ENCODE assay signal across 8 mouse cellular contexts in genomic region chr8:119358836-119359235, GRCm38 (mm10). TPM values are rescaled to one million over a fixed set of nuclear protein-coding genes. Genes with fewer than 3 reads are reported as not detected.
DNase-seq lines count a peak whose midpoint lies in the region; ATAC-seq and TF ChIP-seq lines count a peak whose summit lies in the region.
"Had no signal": no experiment of that assay in that cellular context is flagged by ENCODE, and none has a peak within 500 bp of the region (broad histone marks: within the 10 kb centered on the region; RNA-seq: fewer than 3 reads in every experiment).

No protein-coding gene starts in this region.

- TF ChIP-seq CTCF in left cerebral cortex, adult 2 months (IDR thresholded peaks at IDR 0.05): peak; percentile 55

- peak; percentile 71 for ATAC-seq in common myeloid progenitor, adult 5-6 weeks (replicated peaks; ENCODE audit: low read depth, poor library complexity, severe bottlenecking)

- intact Hi-C loops in left cerebral cortex, adult 2 months (cut with DNase I): no loop called here
- intact Hi-C loops in left cerebral cortex, postnatal 36 days (cut with DNase I): no loop called here

- no peak overlapping the region for H3K4me3 ChIP-seq in left cerebral cortex, adult 2 months
- H3K4me3 ChIP-seq: hindbrain, embryonic 15.5 days had no signal

- no peak overlapping the region for H3K27ac ChIP-seq in left cerebral cortex, adult 2 months
- H3K27ac ChIP-seq: hindbrain, embryonic 15.5 days had no signal

- peak in 1 of 2 experiments; percentile 38 for DNase-seq in left cerebral cortex, adult 2 months (ENCODE audit: extremely low spot score in 1 of 2, low spot score in 2 of 2)
- DNase-seq in left cerebral cortex, postnatal 36 days (ENCODE audit: low spot score in 2 of 2): no peak
- peak; percentile 68 for DNase-seq in NIH3T3 (ENCODE audit: low read depth)
- peak; percentile 75 for DNase-seq in kidney, postnatal 10 days
- peak; percentile 55 for DNase-seq in mesoderm, embryonic 11.5 days (ENCODE audit: low read depth, low spot score)
- peak; percentile 88 for DNase-seq in thymus, postnatal 4 days

RNA-seq across cellular contexts. Expression of gene Hsbp1, which starts 14.5 kb away (rescaled TPM):
- 100 to 1,000 TPM; 314 to 321 TPM for total RNA-seq in left cerebral cortex, adult 2 months (2021)
- total RNA-seq in left cerebral cortex, postnatal 36 days (2021): 100 to 1,000 TPM; 345 to 377 TPM
- total RNA-seq in common myeloid progenitor, adult 5-6 weeks (2017): 80.3 and 97.3 TPM in 2 replicates

RNA-seq across cellular contexts. Expression of gene Mlycd, which starts 35.8 kb away (rescaled TPM):
- total RNA-seq in left cerebral cortex, adult 2 months (2021): 10 to 100 TPM; 26.1 to 28.7 TPM
- 10 to 100 TPM; 29.4 to 33.8 TPM for total RNA-seq in left cerebral cortex, postnatal 36 days (2021)
- 8.1 and 12.0 TPM in 2 replicates for total RNA-seq in common myeloid progenitor, adult 5-6 weeks (2017)

Comparison
In these comparisons a context has a peak if more than half of its experiments do, and no peak if none do; other contexts are left out.
1. DNase-seq: peak in NIH3T3 (single experiment), kidney, postnatal 10 days (single experiment), mesoderm, embryonic 11.5 days (single experiment) and thymus, postnatal 4 days (single experiment); none in left cerebral cortex, postnatal 36 days (0 of 2).